Mouse (Mus musculus): Measurements from ENCODE around the gene Rgp1.

DNA sequence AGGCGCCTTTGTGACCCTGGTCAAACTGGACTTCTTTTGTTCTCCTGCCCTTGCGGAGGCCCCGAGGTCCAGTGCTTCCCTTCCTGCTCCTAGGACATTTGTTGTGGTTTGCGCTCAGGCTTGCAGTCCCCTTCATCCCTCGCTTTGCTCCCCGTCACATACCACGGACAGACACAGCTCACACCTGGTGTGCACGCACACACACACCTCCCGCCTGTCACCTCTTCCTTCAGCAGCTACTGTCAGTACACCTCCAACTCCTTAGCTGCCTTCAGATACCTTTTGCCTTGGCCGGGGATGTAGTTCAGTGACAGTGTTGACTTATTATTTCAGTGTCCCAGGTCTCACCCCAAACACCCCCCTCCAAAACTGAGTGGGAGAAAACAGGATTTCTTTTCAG, 7.2 kb downstream of the Rgp1 start:
- TF ChIP-seq SRF (IDR thresholded peaks at IDR 0.05; ENCODE audit: control insufficient read depth, insufficient read length, low read depth) (no peak), POLR2A (IDR thresholded peaks at IDR 0.05; ENCODE audit: insufficient read length, low read depth) (no peak), E2F4 (IDR thresholded peaks at IDR 0.05; ENCODE audit: insufficient read depth) (no peak), MAX (IDR thresholded peaks at IDR 0.05; ENCODE audit: low read depth) (no peak), USF1 (IDR thresholded peaks at IDR 0.05; ENCODE audit: low read depth) (no peak), TCF12 (IDR thresholded peaks at IDR 0.05; ENCODE audit: insufficient read depth, poor library complexity, severe bottlenecking) (no peak), CEBPB (IDR thresholded peaks at IDR 0.05; ENCODE audit: insufficient read depth, poor library complexity, severe bottlenecking) (no peak), MYOG (IDR thresholded peaks at IDR 0.05; ENCODE audit: control insufficient read depth in 1 of 3, insufficient read depth in 1 of 3, insufficient read length in 2 of 3, low read depth in 2 of 3) (no peak), POLR2AphosphoS2 (IDR thresholded peaks at IDR 0.05; ENCODE audit: insufficient read length, low read depth) (peak; percentile 52), TCF3 (IDR thresholded peaks at IDR 0.05; ENCODE audit: insufficient read length, low read depth) (no peak), MYOD1 (IDR thresholded peaks at IDR 0.05; ENCODE audit: control insufficient read depth in 1 of 3, insufficient read length in 2 of 3, low read depth in 2 of 3) (no peak), REST (IDR thresholded peaks at IDR 0.05; ENCODE audit: insufficient read depth, insufficient read length) (no peak)

Data from myocyte (in vitro differentiated cells).